Mouse (Mus musculus): ENCODE results near the gene Slc39a11.

Slc39a11 gene

GRCm38 (mm10) chr11:113292906-113293614 is 356.8 kb downstream of the Slc39a11 start:
- DNase-seq (ENCODE audit: low read depth, low spot score) = no peak

- DNase-seq (ENCODE audit: low read depth, low spot score) = peak; percentile 65
Observed at GRCm38 (mm10) chr11:113291781-113292714, 357.8 kb downstream of the Slc39a11 start.

GRCm38 (mm10) chr11:113290911-113291310 is 359.0 kb downstream of the Slc39a11 start:
- DNase-seq (ENCODE audit: low read depth, low spot score) = no peak

- no peak for DNase-seq (ENCODE audit: low read depth, low spot score)
Observed at GRCm38 (mm10) chr11:113284951-113285741, 364.7 kb downstream of the Slc39a11 start.

- DNase-seq (ENCODE audit: low read depth, low spot score) = no peak
Observed at GRCm38 (mm10) chr11:113283376-113283811, 366.5 kb downstream of the Slc39a11 start.

GRCm38 (mm10) chr11:113278238-113278637 is 371.6 kb downstream of the Slc39a11 start:
- DNase-seq (ENCODE audit: low read depth, low spot score) = no peak

- DNase-seq (ENCODE audit: low read depth, low spot score) = no peak
Observed at GRCm38 (mm10) chr11:113277034-113277612, 372.8 kb downstream of the Slc39a11 start.

- DNase-seq (ENCODE audit: low read depth, low spot score) = no peak
Observed at GRCm38 (mm10) chr11:113276518-113276917, 373.4 kb downstream of the Slc39a11 start.

- DNase-seq (ENCODE audit: low read depth, low spot score) = no peak
Observed at GRCm38 (mm10) chr11:113274037-113274436, 375.8 kb downstream of the Slc39a11 start.

- DNase-seq (ENCODE audit: low read depth, low spot score) = no peak
Observed at GRCm38 (mm10) chr11:113271857-113272256, 378.0 kb downstream of the Slc39a11 start.

- DNase-seq (ENCODE audit: low read depth, low spot score) = no peak
Observed at GRCm38 (mm10) chr11:113268831-113269319, 381.0 kb downstream of the Slc39a11 start.

GRCm38 (mm10) chr11:113267516-113268230 is 382.2 kb downstream of the Slc39a11 start:
- no peak for DNase-seq (ENCODE audit: low read depth, low spot score)

- peak; percentile 19 for DNase-seq (ENCODE audit: low read depth, low spot score)
Observed at GRCm38 (mm10) chr11:113266706-113267105, 383.2 kb downstream of the Slc39a11 start.

GRCm38 (mm10) chr11:113265567-113265966 is 384.3 kb downstream of the Slc39a11 start:
- no peak for DNase-seq (ENCODE audit: low read depth, low spot score)

- no peak for DNase-seq (ENCODE audit: low read depth, low spot score)
Observed at GRCm38 (mm10) chr11:113263971-113264370, 385.9 kb downstream of the Slc39a11 start.

GRCm38 (mm10) chr11:113262062-113262461 is 387.8 kb downstream of the Slc39a11 start:
- no peak for DNase-seq (ENCODE audit: low read depth, low spot score)

- no peak for DNase-seq (ENCODE audit: low read depth, low spot score)
Observed at GRCm38 (mm10) chr11:113261421-113261820, 388.5 kb downstream of the Slc39a11 start.

GRCm38 (mm10) chr11:113259712-113260382 is 390.0 kb downstream of the Slc39a11 start:
- no peak for DNase-seq (ENCODE audit: low read depth, low spot score)

- DNase-seq (ENCODE audit: low read depth, low spot score) = no peak
Observed at GRCm38 (mm10) chr11:113258016-113258415, 391.9 kb downstream of the Slc39a11 start.

- DNase-seq (ENCODE audit: low read depth, low spot score) = no peak
Observed at GRCm38 (mm10) chr11:113254653-113255052, 395.2 kb downstream of the Slc39a11 start.

All from mesoderm, embryonic 11.5 days (tissue).